Mouse (Mus musculus) thymus, postnatal 4 days (tissue): ENCODE measurements around the gene Fchsd2.

Experiments
- DNase-seq: peaks from one replicate; pipeline ENCODE4 v3.0.0; 2021

Gene Fchsd2

GRCm38 (mm10) chr7:101292086-101292485 lies 199.4 kb downstream of the Fchsd2 start:
- DNase-seq, result no peak

- no peak for DNase-seq
These were observed 200.0 kb downstream of the Fchsd2 start for GRCm38 (mm10) chr7:101292696-101293095.

DNA sequence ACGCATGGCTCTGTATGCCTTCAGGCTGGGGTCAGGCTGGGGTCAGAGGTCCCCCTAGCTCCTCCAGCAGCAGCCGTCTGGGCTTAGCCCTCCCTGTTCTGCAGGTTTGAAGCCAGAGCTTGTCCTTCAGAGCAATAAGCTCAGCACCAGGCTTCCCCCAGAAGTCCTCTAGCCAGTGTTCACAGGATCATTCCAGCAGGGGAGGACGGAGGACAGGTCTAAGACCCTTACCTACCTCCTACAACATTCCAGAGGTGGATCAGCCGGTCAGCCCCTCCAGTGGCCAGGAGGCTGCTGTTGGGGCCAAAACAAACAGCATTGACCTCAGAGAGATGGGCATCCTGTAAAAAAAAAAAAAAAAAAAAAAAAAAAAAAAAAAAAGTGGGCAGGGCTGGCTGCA lies 200.5 kb downstream of the Fchsd2 start:
- DNase-seq, result no peak

DNA sequence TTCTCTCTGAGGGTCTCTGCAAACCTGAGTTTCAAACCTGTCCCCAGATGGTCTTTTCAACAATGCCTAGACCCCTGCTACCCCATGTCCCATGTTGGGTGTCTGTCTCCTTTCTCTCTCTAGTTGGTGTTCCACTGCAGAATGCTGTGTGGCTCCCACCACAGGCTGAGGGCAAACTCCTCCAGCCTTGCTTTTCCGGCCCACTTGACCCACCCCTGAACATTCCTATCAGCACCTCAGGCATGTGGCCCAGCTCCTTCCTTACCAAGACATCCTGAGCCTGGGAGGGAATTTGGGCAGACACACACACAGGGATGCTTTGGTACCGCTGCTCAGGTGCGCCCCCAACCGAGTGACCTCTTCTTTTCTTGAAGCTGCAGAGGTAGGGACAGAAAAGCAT lies 200.9 kb downstream of the Fchsd2 start:
- no peak for DNase-seq

DNA sequence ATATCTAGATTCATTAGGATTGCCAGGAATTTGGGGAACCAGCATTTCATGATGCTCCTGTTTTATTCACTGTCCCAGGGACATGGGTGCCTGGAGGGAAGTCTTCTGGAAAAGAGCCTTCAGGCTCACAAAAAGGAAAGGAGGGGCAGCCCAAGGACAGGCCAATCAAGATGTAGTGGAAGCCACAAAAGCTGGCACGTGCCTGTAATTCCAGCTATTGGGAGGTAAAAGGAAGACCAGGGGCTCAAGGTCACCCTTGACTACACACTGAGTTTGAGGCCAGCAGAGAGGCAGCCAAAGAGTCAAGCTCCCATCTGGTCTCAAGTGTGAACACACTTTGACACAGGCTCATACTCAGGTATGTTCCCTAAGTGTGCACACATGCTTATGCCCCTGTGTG lies 202.8 kb downstream of the Fchsd2 start:
- no peak for DNase-seq

- DNase-seq, result peak; percentile 87
These were observed 203.8 kb downstream of the Fchsd2 start for GRCm38 (mm10) chr7:101296252-101297022.

- no peak for DNase-seq
These were observed 204.4 kb downstream of the Fchsd2 start for GRCm38 (mm10) chr7:101297023-101297405.

DNA sequence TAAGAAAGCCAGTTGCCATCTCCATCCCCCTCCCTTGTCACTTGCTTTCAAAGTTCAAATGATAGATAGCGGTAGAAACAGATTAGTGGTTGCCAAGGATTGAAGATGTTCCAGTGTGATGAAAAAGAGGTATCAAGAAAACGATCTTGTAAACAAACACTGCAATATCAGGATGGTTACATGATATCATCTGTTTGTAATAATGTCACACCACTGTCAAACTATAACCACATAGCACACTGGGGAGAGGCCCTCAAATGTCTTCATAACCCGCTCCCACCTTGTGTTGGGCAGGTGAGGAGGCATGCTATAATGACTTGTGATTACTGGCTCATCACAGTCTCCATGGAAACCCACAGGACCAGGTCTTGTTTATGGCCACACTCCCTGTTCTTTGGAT lies 205.7 kb downstream of the Fchsd2 start:
- DNase-seq, result no peak

- DNase-seq, result peak; percentile 68
These were observed 208.8 kb downstream of the Fchsd2 start for GRCm38 (mm10) chr7:101301361-101301880.

DNA sequence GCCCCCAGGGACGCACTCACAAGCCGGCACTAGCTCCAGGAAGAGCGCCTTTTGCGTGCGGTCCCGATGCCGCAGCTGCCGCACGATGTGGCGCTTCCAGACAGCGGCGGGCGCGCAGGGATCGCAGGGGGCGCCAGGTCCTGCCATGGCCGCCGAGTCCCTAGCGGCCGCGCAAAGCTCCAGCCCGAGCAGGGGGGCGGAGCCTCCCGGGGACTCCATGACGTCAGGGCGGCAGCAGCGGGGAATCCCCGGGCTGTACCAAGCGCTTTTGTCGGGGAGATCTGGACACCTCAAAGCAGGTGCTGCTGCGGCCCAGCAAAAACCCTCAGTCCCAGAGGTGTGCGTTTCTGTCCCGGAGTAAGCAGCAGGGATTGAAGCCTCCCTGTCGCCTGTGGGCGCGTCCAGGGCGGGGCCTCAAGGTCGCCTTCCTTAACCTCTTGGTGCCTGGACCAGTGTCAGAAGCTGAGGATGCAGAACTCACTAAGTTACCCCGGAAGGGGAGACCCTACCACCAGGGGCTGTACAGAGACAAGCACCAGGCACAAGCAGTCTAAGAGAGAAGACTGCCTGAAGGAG lies 209.3 kb downstream of the Fchsd2 start, which contains the start of gene Atg16l2:
Gene Atg16l2 (minus strand): TSS at position 371 of the 576 bp plus-strand sequence.
- peak; percentile 97 for DNase-seq

- no peak for DNase-seq
These were observed 210.0 kb downstream of the Fchsd2 start for GRCm38 (mm10) chr7:101302691-101303090.

DNA sequence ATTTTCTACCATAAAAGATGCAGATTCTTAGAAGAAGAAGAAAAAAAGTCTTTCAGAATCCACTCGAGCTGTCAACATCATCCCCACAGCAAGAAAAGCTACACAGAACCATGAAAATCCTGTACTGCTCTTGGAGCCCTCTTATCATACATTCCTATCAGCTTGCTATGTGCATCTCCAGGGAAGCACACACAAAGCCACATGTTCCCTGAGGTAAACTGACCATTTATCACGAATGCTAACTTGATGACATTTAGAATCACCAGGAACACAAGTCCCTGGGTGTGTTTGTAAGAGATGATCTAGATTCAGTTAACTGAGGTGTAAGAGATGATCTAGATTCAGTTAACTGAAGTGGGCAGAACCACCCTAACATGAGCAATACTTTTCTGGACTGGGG lies 214.2 kb downstream of the Fchsd2 start:
- no peak for DNase-seq

DNA sequence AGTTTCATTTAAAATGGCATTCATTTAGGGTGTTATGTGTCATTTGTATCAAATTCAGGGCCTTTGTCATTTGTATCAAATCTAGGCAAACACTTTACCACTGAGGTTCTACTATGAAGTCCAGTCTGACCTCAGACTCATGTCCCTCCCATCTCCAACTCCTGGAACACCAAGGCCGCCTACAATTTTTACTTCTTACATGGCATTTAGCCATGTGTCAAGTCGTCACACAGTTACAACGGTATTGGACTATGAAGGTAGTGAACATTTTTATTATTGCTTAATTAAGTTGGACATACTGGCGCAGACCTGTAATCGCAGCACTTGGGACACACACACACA lies 217.3 kb downstream of the Fchsd2 start:
- DNase-seq, result no peak

GRCm38 (mm10) chr7:101310327-101311028 lies 217.8 kb downstream of the Fchsd2 start:
- DNase-seq, result peak; percentile 98

DNA sequence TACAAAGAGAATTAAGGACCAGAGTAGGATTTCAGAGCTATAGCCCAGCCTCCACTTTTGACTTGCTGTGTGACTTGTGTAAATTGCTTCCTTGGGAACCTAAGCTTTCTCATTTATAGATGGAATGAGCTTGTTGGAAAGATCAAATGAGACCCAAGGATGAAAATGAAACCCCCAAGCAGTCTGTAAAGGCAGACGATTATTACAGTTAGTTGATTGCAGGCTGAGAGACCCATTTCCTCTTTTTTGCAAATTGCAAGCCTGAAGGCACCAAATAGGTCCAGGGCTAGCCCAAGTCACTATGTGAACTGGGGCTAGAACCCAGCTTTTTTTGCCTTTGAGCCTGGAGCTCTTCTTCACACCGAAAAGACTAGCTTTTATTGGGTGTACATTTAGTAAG lies 218.4 kb downstream of the Fchsd2 start:
- no peak for DNase-seq

GRCm38 (mm10) chr7:101313033-101313432 lies 220.4 kb downstream of the Fchsd2 start:
- no peak for DNase-seq

DNA sequence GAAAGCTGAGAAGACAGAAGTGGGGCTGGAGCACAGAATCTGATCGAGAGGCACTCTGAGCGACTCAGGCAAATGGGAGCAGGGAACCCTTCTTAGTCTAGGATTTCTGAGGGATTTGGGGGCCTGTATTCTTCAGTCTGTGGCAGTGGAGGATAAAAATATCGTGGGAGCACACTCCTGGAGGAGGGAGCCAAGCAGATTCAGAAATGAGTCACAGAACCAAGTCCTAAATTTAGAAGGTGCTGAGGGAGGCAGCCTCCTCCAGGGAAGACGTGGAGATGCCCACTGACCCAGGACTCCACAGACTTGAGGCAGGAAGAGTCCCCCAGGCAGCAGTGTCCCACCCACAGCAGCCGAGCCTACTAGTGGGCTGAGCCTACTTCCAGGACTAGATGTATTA lies 221.7 kb downstream of the Fchsd2 start:
- no peak for DNase-seq

DNA sequence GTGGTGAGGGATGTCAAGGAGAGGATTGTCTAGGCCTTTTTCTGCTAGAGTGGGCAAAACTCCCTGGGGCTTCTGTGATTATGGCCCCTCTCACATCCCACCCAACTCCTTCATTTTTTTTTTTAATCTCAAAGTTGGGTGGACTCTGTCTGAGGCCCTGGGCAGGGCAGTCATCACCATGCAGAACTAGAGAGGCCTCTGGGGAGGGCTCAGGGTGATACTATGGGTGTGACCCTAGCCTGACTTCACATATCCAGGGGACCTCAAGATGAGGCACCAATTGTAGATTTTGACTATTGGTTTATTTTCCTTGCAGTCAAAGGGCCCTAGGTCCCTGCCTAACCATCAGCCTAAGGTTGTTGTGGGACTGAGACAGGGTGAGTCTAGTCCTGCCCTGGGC lies 223.0 kb downstream of the Fchsd2 start:
- no peak for DNase-seq

DNA sequence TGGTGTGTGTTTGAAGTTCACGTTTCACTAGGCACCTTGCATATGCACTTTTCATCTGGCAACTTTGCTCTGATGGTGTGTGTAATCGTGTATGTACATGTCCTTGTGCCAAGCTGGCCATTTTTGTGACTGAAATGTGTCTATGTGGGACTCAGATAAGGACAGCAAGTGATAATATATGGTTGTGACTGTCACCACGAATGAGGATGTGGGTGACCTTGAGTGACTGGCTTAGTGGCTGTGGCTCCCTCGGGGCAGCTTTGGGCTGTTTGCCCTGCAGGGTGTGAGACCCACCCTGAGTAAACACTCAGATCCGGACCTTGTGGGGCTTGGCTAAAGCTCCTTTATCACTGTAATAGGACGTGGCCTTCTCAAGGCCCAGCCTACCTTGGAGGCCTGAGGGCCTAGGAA lies 223.9 kb downstream of the Fchsd2 start:
- no peak for DNase-seq

GRCm38 (mm10) chr7:101317014-101317413 lies 224.4 kb downstream of the Fchsd2 start, which contains the start of gene Stard10:
TSS of gene Stard10 (plus strand) at chr7:101317086.
- no peak for DNase-seq

GRCm38 (mm10) chr7:101318848-101319247 lies 226.2 kb downstream of the Fchsd2 start:
- DNase-seq, result no peak

- DNase-seq, result no peak
These were observed 227.1 kb downstream of the Fchsd2 start for GRCm38 (mm10) chr7:101319796-101320195.

DNA sequence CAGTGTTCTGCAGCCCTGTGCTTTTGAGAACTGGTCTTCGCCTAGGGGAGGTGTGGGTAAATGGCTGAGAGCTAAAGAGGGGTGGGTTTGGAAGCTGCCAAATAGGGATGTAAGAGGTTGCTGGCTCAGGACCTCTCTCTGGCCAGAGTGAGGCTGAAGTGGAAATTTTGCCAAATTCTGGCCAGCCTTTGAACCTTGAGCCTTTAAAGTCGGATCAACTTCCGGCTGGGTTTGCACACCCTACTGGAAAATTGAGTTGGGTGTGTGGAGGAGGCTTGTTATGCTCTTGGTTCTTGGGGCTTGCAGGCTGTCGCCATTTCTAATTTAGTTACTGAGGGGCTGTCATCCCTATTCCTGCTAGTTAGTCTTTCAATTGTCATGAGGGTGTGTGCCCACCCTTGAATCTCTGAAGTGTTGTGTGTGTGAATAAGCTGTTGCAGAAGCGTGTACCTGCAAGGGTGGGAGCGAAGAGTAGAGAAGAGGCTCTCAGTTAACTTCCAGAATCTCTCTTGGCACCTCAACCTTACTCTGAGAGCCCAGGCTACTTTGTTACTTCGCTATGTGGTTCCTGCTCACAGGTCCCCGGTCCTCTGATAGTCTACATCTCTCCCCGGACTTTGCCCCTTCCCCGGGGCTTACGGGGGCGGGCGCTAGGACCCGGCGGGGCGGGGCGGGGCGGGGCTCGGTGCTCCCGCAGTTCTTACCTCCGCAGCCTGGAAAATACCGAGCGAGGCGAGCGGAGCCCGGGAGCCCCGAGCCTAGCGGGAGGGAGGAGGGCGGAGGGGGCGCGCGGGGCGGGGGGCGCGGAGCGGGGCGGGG lies 227.9 kb downstream of the Fchsd2 start:
- DNase-seq, result no peak
